Mouse (Mus musculus) layer of hippocampus, adult 2 months (tissue): ENCODE results near the gene Ethe1. TPM values are rescaled to one million over a fixed set of nuclear protein-coding genes. Genes with fewer than 3 reads are reported as not detected.

Experiments used
- DNase-seq, 2 experiments: peaks; one replicate each; pipeline ENCODE4 v3.0.0; 2022; ENCODE audit warnings: low spot score in 2 of 2
- H3K27ac ChIP-seq: fragments of 200-600 bp; 2 replicates; pipeline ENCODE4 v1.8.1; 2022
- H3K4me3 ChIP-seq: fragments of 200-600 bp; 2 replicates; pipeline ENCODE4 v1.8.1; 2022; ENCODE audit warnings: mild to moderate bottlenecking
- CTCF ChIP-seq: fragments of 200-600 bp; conservative IDR thresholded peaks from 2 replicates; pipeline ENCODE4 v1.8.1; 2022; ENCODE audit warnings: antibody characterized with exemption, mild to moderate bottlenecking, moderate library complexity
- long read RNA-seq, 2 experiments: library from polyadenylated mRNA; stranded (forward); transcript quantifications; one replicate each; pipeline ENCODE4 v2.0.0; 2021; ENCODE audit warnings: borderline mapping rate in 2 of 2
- total RNA-seq, 2 experiments: library from RNA; stranded (reverse); gene quantifications; 2 replicates each; pipeline ENCODE4 v1.2.3; 2021

Ethe1 gene
- 10 to 100 TPM; 10.1 to 11.0 TPM for total RNA-seq
- long read RNA-seq, experiment 1, partial matches to known transcripts, result 15 of 16 reads
- long read RNA-seq, experiment 1, other reads (novel, unspliced or antisense), result 1 of 16 reads
- long read RNA-seq, experiment 2, partial matches to known transcripts, result 22 of 22 reads
- long read RNA-seq, experiment 2, other reads (novel, unspliced or antisense), result 0 of 22 reads

DNA sequence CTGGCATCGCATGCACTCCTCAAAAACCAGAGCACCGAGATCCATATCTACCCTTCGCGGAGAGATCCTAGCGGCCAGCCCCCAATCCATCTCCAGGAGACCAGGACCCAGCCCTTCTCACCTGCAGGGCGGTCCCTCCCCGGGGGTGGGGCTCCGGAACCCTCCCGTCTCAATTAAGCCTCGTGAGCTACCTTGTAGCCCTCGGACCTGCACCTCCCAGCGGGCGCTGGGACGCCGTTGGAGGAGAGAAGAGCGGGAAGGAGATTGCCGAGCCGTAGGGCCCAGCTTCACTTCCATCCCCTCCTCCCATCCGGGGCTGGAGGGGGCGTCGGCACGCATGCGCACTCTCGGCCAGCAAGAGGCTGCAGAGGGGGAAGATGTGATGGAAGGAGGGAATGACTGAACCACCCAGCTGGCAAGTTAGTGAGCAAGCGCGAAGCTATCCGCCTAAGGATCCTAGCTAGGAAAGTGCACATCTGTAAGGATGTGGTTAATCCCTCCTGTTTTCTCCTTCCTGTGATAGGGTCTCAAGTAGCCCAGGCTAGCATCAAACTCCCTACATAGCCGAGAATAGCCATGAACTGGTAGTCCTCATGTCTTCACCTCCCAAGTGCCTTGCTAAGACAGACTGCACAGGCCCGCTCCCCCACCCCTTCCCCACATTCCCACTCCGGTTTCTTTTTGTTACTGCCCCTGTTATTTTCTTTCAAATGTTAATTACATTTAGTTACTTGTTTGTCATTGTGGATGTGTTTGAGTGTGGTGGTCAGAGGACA is at the start of gene Ethe1, which contains the start of gene Zfp575:
TSS of gene Ethe1 (plus strand) at position 214 of the 776 bp plus-strand sequence.
TSS of gene Zfp575 (minus strand) at position 312 of the 776 bp plus-strand sequence.
- DNase-seq, result peak; percentile 87
- TF ChIP-seq CTCF, result no peak
- H3K27ac ChIP-seq, result peak within 1 kb of the TSS; percentile 91
- peak within 1 kb of the TSS; percentile 73 for H3K4me3 ChIP-seq

- Histone ChIP-seq H3K27ac (no peak overlapping the region), H3K4me3 (no peak overlapping the region)
- DNase-seq, result no peak
- no peak for TF ChIP-seq CTCF
Observed at GRCm38 (mm10) chr7:24537591-24537990, 49.8 kb upstream of the Ethe1 start.

DNA sequence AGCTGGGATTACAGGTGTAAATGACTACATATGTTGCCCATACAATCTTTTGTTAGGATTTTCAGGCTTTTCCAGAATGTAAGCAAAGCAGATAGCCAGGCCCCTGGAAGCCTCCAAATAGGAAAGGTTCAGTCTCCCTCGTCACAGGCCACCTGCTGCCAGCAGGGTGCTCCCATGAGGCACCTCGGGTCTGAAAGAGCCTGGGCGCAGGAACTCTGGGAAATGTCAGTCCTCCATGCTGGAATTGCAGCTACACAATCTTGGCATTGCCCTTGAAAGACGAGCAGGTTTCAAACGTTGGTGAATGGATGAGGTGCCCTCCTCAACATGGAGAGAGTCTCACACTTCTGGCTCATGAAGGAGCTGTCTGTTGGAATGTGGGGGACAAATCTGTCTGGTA is 49.2 kb upstream of the Ethe1 start:
- DNase-seq, result peak in 1 of 2 experiments; percentile 62
- TF ChIP-seq CTCF, result peak; percentile 59
- no peak overlapping the region; the same call in 1 of the 2 replicates for H3K27ac ChIP-seq
- H3K4me3 ChIP-seq, result no peak overlapping the region

- no peak for DNase-seq
- Histone ChIP-seq H3K4me3 (no peak overlapping the region), H3K27ac (no peak overlapping the region)
- TF ChIP-seq CTCF, result no peak
Observed at GRCm38 (mm10) chr7:24538701-24539100, 48.6 kb upstream of the Ethe1 start.

- TF ChIP-seq CTCF, result no peak
- Histone ChIP-seq H3K4me3 (no peak overlapping the region), H3K27ac (no peak overlapping the region)
- DNase-seq, result no peak
Observed at GRCm38 (mm10) chr7:24539686-24540085, 47.7 kb upstream of the Ethe1 start.

DNA sequence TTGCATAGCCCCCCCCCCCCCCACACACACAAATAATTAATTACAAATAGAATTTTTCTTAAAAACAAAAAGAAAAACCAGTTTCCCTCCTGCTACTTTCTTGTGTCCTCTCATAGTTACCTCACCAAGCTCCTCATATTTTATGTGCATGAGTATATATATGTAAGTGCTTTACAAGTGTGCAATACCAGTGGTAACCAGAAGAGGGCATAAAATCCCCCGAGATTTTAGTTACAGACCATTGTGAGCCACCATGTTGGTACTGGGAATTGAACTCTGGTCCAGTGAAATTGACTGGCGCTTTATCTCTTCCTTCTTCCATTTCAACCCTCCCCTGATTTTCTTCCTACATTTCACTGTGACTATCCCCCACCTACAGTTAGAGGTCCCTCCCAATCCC is 42.8 kb upstream of the Ethe1 start:
- peak; percentile 61 for TF ChIP-seq CTCF
- Histone ChIP-seq H3K27ac (no peak overlapping the region), H3K4me3 (no peak overlapping the region)
- DNase-seq, result no peak

DNA sequence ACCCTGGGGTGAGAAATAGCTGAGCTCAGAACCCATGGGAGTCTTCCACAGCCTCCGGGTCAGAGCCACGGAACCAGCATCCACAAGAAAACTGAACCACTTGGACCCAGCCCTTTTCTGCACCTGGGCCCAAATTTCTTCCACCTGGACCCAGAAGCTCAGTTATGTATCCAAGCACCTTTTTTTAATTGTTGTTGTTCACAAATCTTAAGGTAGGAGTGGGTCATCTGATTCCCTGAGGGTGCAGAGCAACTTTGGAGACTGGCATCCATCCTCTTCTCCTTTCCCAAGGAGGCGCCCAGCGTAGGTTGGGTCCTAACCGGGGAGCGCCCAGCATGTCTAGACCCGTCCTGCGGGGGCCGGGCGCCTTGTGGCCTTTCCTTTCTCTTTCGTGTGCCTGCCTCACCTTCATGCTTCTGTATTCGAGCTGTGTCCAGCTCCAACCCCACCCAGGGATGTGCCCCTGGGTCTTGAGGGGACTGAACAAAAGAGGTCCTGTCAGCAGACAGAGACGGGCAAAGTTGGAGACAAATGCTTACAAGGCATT is 41.2 kb upstream of the Ethe1 start, which contains the start of the genes Pinlyp and Xrcc1:
TSS of gene Pinlyp (minus strand) at position 51 of the 547 bp plus-strand sequence.
TSS of gene Xrcc1 (plus strand) at position 222 of the 547 bp plus-strand sequence.
- no peak for TF ChIP-seq CTCF
- Histone ChIP-seq H3K4me3 (peak within 1 kb of the TSS; percentile 82), H3K27ac (peak within 1 kb of the TSS; percentile 89)
- DNase-seq, result no peak

DNA sequence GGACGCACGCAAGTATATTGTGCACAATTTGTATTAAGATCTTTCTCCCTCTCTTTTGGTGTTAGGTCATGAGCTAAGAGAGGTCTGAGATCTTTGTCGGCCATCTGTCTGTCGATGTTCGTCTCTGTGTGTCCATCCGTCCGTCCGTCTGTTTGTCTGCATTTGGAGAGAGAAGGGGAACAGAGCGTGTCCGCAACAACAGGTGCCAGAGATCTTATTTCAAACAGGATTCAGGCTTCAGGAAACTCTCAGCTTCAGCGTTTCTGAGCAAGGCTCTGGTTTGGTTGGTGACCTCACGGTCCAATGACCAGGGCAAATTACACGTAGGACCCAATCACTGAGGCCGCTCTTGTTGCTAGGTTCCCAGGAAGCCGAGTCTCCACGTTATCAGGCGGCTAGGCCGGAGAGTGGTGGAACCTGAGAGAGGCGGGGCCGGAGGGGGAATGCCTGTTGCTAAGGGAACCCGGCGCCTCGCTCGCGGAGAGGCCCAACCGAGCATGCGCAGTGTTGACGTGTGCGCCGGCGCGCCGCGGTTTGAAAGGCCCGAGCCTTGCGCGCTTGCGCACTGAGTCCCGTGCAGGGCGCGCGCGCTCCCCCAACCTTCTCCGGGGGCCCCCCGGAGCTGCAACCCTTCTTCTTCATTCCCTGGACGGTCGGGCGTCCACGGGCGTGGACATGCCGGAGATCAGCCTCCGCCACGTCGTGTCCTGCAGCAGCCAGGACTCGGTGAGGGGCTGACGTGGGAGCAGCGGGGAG is 40.5 kb upstream of the Ethe1 start:
- Histone ChIP-seq H3K4me3 (peak overlapping the region; percentile 82), H3K27ac (peak overlapping the region; percentile 89)
- peak; percentile 99 to 100 for DNase-seq
- no peak for TF ChIP-seq CTCF

DNA sequence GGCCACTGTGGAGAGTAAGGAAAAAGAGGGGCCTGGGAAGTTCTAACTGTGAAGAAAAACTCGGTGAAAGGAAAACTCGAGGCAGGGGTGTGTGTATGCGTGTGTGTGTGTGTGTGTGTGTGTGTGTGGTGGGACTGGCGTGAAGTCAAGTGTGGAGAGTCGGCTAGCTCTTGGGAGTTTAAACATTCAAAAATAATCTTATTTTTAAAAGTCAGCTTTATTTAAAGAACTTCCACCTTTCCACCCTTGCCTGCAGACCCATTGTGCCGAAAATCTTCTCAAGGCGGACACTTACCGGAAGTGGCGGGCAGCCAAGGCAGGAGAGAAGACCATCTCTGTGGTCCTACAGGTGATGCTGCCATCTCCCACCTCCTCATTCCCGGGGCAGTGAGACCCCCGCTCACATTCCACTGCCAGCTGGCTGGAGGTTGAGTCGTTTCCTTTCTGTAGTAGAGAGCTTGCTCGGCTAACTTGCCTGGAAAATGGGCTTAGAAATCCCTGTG is 39.8 kb upstream of the Ethe1 start:
- H3K4me3 ChIP-seq, result peak overlapping the region; percentile 82
- no peak for TF ChIP-seq CTCF
- H3K27ac ChIP-seq, result peak overlapping the region; percentile 87
- no peak for DNase-seq

DNA sequence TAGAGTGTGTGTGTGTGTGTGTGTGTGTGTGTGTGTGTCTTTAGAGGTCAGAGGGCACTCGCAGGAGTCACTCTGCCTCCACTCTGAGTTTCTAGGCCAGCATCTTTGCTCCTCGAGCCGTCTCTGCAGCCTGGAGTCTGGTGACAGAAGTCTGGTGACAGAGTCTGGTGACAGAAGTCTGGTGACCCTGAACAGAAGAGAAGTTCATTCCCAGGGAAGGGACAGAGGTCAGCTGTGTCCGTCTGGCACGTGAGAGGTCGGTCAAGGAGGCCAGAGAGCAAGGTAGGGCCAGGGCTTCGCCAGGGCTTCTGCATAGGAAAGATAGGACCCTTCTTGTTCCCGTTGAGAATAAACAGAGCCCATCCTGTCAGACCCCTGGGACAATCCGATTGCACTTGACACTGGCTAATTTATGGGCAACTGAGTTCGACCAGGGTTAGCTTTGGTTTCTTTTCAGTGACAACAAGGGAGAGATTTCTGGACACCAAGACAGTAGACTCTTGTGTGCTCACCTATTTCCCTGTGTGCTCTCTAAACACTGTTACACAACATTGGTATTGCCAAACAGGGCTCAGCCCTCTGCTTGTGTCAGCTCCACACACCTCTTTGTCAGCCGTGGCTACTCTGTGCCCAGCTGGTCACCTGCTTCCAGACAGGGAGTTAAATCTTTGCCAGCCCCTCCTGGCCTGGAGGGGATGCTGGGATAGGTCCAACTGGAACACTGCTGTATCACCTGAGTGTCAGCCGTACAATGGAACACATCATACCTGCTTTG is 35.2 kb upstream of the Ethe1 start:
- no peak overlapping the region for H3K27ac ChIP-seq
- no peak for DNase-seq
- no peak for TF ChIP-seq CTCF
- no peak overlapping the region for H3K4me3 ChIP-seq

DNA sequence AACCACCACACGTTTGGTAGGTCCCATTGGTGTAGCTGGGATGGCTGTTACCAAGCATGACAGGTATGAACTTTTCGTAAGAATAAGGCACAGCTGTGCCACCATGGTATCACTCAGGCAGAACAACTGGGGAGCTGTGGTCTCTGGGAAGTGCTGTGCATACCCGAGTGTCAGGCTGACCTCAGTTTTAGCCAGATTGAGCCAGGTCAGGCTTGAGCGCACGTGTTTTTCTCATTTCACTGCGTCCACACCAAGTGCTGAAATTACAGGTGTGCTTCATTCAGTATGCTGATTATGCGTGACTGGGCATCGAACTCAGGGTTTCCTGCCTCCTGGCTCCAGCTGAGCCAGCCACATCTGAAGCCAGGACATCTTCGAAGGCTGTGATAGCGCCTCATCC is 31.6 kb upstream of the Ethe1 start:
- no peak for DNase-seq
- no peak overlapping the region for H3K4me3 ChIP-seq
- no peak overlapping the region for H3K27ac ChIP-seq
- TF ChIP-seq CTCF, result no peak

DNA sequence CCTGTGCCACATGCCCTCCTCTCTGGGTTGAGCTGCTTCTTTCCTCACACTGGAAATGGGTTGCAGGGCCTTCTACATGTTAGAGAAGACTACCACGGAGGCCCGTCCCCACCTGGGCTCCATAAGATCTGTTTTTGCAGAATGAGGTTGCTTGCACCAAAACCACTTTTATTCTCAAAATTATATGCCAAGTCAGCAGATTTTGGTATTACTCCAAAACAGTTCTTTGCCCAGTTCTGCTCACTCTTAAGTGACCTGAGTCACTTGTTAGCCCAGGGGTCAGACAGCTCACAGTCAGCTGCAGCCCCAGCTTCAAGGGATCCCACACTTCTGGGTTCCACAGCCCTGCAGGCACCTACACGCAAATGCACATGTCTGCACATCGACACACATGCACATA is 25.9 kb upstream of the Ethe1 start:
- H3K4me3 ChIP-seq, result no peak overlapping the region
- no peak for TF ChIP-seq CTCF

More for the DNA sequence above, 25.9 kb upstream of the Ethe1 start:
- DNase-seq, result no peak
- no peak overlapping the region for H3K27ac ChIP-seq
